Mouse (Mus musculus): ENCODE measurements around the gene Stk38.

DNA sequence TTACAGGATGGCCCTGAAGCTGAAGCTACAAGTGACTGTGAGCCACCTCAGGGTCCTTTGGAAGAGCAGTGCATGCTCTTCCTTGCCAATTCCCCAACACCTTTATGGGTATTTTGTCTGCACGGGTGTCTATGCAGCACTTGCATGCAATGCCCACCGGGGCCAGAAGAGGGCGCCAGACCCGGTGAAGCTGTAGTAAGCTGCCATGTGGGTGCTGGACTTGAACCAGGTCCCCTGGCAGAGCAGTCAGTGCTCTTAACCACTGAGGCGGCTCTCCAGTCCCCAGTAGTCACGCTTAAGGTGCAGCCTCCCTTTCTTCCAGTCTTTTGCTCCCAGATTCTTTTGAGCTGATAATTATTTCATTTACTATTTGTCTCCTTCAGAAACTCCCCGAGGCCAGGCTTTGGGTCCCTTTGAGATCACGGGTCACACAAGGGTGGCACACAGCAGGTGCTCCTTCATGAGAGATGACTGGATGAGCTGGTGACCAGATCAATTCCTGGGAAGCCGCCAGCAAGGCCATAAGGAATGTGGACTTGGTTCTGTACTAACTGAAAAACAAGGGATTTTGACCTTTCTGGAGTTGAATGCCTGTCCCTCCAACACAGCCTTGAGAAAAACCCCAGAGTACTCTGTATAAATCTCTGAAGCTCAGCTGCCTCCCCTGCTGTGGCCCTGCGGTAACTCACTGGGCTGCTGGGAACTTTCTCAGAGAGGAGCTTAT is 71.0 kb downstream of the Stk38 start:
- no peak for TF ChIP-seq MAFK (IDR thresholded peaks at IDR 0.05; ENCODE audit: insufficient read depth, low read depth, low read length)
- no peak for TF ChIP-seq CHD2 (IDR thresholded peaks at IDR 0.05; ENCODE audit: low read depth, low read length)
